8 mouse cellular contexts compared by ENCODE assay signal in genomic region chr7:83668724-83669123, GRCm38 (mm10). TPM values are rescaled to one million over a fixed set of nuclear protein-coding genes. Genes with fewer than 3 reads are reported as not detected.
DNase-seq lines count a peak whose midpoint lies in the region; ATAC-seq and TF ChIP-seq lines count a peak whose summit lies in the region.

No protein-coding gene starts in this region.

- H3K9ac ChIP-seq in liver, adult 2 months (ENCODE audit: low read depth, low read length): no peak overlapping the region
- no peak overlapping the region for H3K9ac ChIP-seq in liver, embryonic 11.5 days (ENCODE audit: low read depth, low read length)
- no peak overlapping the region for H3K9ac ChIP-seq in embryonic facial prominence, embryonic 11.5 days (replicated peaks; ENCODE audit: low read length)
- no peak overlapping the region for H3K9ac ChIP-seq in hindbrain, postnatal 0 days (replicated peaks; ENCODE audit: low read length)
- H3K9ac ChIP-seq in limb, embryonic 14.5 days (ENCODE audit: low read depth, low read length, severe bottlenecking): no peak overlapping the region
- H3K9ac ChIP-seq in neural tube, embryonic 15.5 days (replicated peaks): no peak overlapping the region

- no peak overlapping the region for H3K27ac ChIP-seq in liver, adult 2 months (replicated peaks; ENCODE audit: insufficient read depth, low read depth, low read length)
- H3K27ac ChIP-seq in liver, embryonic 11.5 days (ENCODE audit: low read depth, low read length): no peak overlapping the region
- no peak overlapping the region for H3K27ac ChIP-seq in embryonic facial prominence, embryonic 11.5 days (replicated peaks; ENCODE audit: low read depth, low read length)
- H3K27ac ChIP-seq in hindbrain, postnatal 0 days: no peak overlapping the region
- H3K27ac ChIP-seq in limb, embryonic 14.5 days (replicated peaks; ENCODE audit: low read depth, low read length): no peak overlapping the region
- H3K27ac ChIP-seq in neural tube, embryonic 15.5 days (replicated peaks): no peak overlapping the region

- ATAC-seq in liver, embryonic 11.5 days (replicated peaks; ENCODE audit: low FRiP score): no peak
- no peak; the same call in 1 of the 2 replicates for ATAC-seq in embryonic facial prominence, embryonic 11.5 days (replicated peaks; ENCODE audit: insufficient number of reproducible peaks, low FRiP score, low TSS enrichment, low read depth)
- peak; percentile 86 for ATAC-seq in hindbrain, postnatal 0 days
- 0 out of 2 replicates have a peak, but pooled peaks have one; percentile 41 for ATAC-seq in limb, embryonic 14.5 days (ENCODE audit: low FRiP score, low read depth)
- ATAC-seq in neural tube, embryonic 15.5 days (ENCODE audit: low FRiP score): peak; percentile 73; the same call in 1 of the 2 replicates
- ATAC-seq in erythroblast, adult 5-6 weeks (replicated peaks; ENCODE audit: low FRiP score, poor library complexity, severe bottlenecking): no peak

- no peaks in the 10 kb centered on the region for H3K4me1 ChIP-seq in liver, adult 2 months (ENCODE audit: control insufficient read depth, insufficient read depth, low read length)
- H3K4me1 ChIP-seq in liver, embryonic 11.5 days (replicated peaks; ENCODE audit: control insufficient read depth, insufficient read depth, low read length): no peaks in the 10 kb centered on the region
- no peaks in the 10 kb centered on the region for H3K4me1 ChIP-seq in embryonic facial prominence, embryonic 11.5 days (ENCODE audit: control insufficient read depth, insufficient read depth, low read length)
- no peaks in the 10 kb centered on the region for H3K4me1 ChIP-seq in hindbrain, postnatal 0 days (ENCODE audit: insufficient read depth, low read length)
- no peaks in the 10 kb centered on the region for H3K4me1 ChIP-seq in limb, embryonic 14.5 days (ENCODE audit: control insufficient read depth, insufficient read depth, low read length)
- no peaks in the 10 kb centered on the region for H3K4me1 ChIP-seq in neural tube, embryonic 15.5 days

- no peak for TF ChIP-seq POLR2A in liver, adult 2 months (IDR thresholded peaks at IDR 0.05; ENCODE audit: extremely low read depth, insufficient read depth, low read length)
- TF ChIP-seq POLR2A in limb, embryonic 14.5 days (IDR thresholded peaks at IDR 0.05; ENCODE audit: borderline replicate concordance, extremely low read depth, insufficient read depth, insufficient read length): no peak

- H3K4me3 ChIP-seq in liver, adult 2 months (ENCODE audit: insufficient read depth, low read depth, low read length): no peak overlapping the region
- no peak overlapping the region for H3K4me3 ChIP-seq in liver, embryonic 11.5 days (ENCODE audit: low read depth, low read length)
- no peak overlapping the region for H3K4me3 ChIP-seq in embryonic facial prominence, embryonic 11.5 days (ENCODE audit: low read depth, low read length)
- no peak overlapping the region for H3K4me3 ChIP-seq in hindbrain, postnatal 0 days (ENCODE audit: low read length)
- no peak overlapping the region for H3K4me3 ChIP-seq in limb, embryonic 14.5 days (replicated peaks; ENCODE audit: low read length)
- H3K4me3 ChIP-seq in neural tube, embryonic 15.5 days (replicated peaks): no peak overlapping the region

- no peaks in the 10 kb centered on the region for H3K36me3 ChIP-seq in liver, adult 2 months (ENCODE audit: control insufficient read depth, insufficient read depth, low read length)
- no peaks in the 10 kb centered on the region for H3K36me3 ChIP-seq in liver, embryonic 11.5 days (ENCODE audit: control insufficient read depth, insufficient read depth, low read length)
- no peaks in the 10 kb centered on the region for H3K36me3 ChIP-seq in embryonic facial prominence, embryonic 11.5 days (replicated peaks; ENCODE audit: control insufficient read depth, insufficient read depth, low read depth, low read length)
- H3K36me3 ChIP-seq in hindbrain, postnatal 0 days (ENCODE audit: insufficient read depth, low read length): no peaks in the 10 kb centered on the region
- H3K36me3 ChIP-seq in limb, embryonic 14.5 days (ENCODE audit: control insufficient read depth, insufficient read depth, low read length): no peaks in the 10 kb centered on the region
- no peaks in the 10 kb centered on the region for H3K36me3 ChIP-seq in neural tube, embryonic 15.5 days

- WGBS in liver, adult 2 months: 21% methylated on average over 1 of the region's 1 CpGs
- 15% methylated on average over 1 of the region's 1 CpGs for WGBS in liver, embryonic 11.5 days
- 14% methylated on average over 1 of the region's 1 CpGs for WGBS in embryonic facial prominence, embryonic 11.5 days
- 11% methylated on average over 1 of the region's 1 CpGs for WGBS in hindbrain, postnatal 0 days
- WGBS in limb, embryonic 14.5 days: 17% methylated on average over 1 of the region's 1 CpGs
- 11% methylated on average over 1 of the region's 1 CpGs for WGBS in neural tube, embryonic 15.5 days

- H3K4me2 ChIP-seq in liver, embryonic 11.5 days: no peak overlapping the region
- no peak overlapping the region for H3K4me2 ChIP-seq in embryonic facial prominence, embryonic 11.5 days (ENCODE audit: low read depth, low read length)
- H3K4me2 ChIP-seq in hindbrain, postnatal 0 days (ENCODE audit: low read depth, low read length): no peak overlapping the region
- H3K4me2 ChIP-seq in limb, embryonic 14.5 days (replicated peaks; ENCODE audit: low read depth, low read length, severe bottlenecking): no peak overlapping the region
- no peak overlapping the region for H3K4me2 ChIP-seq in neural tube, embryonic 15.5 days

- no peak for DNase-seq in liver, adult 2 months (ENCODE audit: extremely low read depth, low read depth, low spot score)
- DNase-seq in liver, embryonic 11.5 days (ENCODE audit: low spot score): no peak
- peak; percentile 50 for DNase-seq in adrenal gland, postnatal 25 days
- peak; percentile 81 for DNase-seq in embryonic facial prominence, embryonic 11.5 days (ENCODE audit: low spot score)
- DNase-seq in hindbrain, postnatal 0 days (ENCODE audit: low spot score): peak; percentile 84
- DNase-seq in limb, embryonic 14.5 days (ENCODE audit: low spot score): peak; percentile 77

- H3K9me3 ChIP-seq in liver, embryonic 11.5 days (ENCODE audit: control insufficient read depth, low read length): no peaks in the 10 kb centered on the region
- H3K9me3 ChIP-seq in embryonic facial prominence, embryonic 11.5 days (replicated peaks; ENCODE audit: control insufficient read depth, low read length): no peaks in the 10 kb centered on the region
- H3K9me3 ChIP-seq in hindbrain, postnatal 0 days (ENCODE audit: low read length): no peaks in the 10 kb centered on the region
- H3K9me3 ChIP-seq in limb, embryonic 14.5 days (ENCODE audit: control insufficient read depth, low read length): no peaks in the 10 kb centered on the region
- H3K9me3 ChIP-seq in neural tube, embryonic 15.5 days (replicated peaks): no peaks in the 10 kb centered on the region

- H3K27me3 ChIP-seq in liver, adult 2 months (ENCODE audit: control insufficient read depth, insufficient read depth, low read length): no peaks in the 10 kb centered on the region
- H3K27me3 ChIP-seq in liver, embryonic 11.5 days (replicated peaks; ENCODE audit: control insufficient read depth, insufficient read depth, low read length): no peaks in the 10 kb centered on the region
- no peaks in the 10 kb centered on the region for H3K27me3 ChIP-seq in embryonic facial prominence, embryonic 11.5 days (ENCODE audit: control insufficient read depth, insufficient read depth, low read length)
- no peaks in the 10 kb centered on the region for H3K27me3 ChIP-seq in hindbrain, postnatal 0 days (ENCODE audit: insufficient read depth, low read length)
- H3K27me3 ChIP-seq in limb, embryonic 14.5 days (ENCODE audit: control insufficient read depth, insufficient read depth, low read length): no peaks in the 10 kb centered on the region
- H3K27me3 ChIP-seq in neural tube, embryonic 15.5 days (replicated peaks): no peaks in the 10 kb centered on the region

- no peaks in the 10 kb centered on the region for H3K79me2 ChIP-seq in liver, adult 2 months (ENCODE audit: control insufficient read depth, insufficient read depth, low read length)

- peak; percentile 80 for TF ChIP-seq CTCF in liver, adult 2 months (IDR thresholded peaks at IDR 0.05; ENCODE audit: low read depth, low read length)
- TF ChIP-seq CTCF in hindbrain, postnatal 0 days (IDR thresholded peaks at IDR 0.05; ENCODE audit: low read depth): peak; percentile 93

RNA-seq across cellular contexts. Expression of gene Stard5, which starts 37.0 kb away (rescaled TPM):
- total RNA-seq in liver, adult 2 months (2014; rRNA removed): 127 and 130 TPM in 2 replicates
- 66.9 and 71.2 TPM in 2 replicates for polyA plus RNA-seq in liver, adult 2 months (2012; rRNA removed)
- 9.2 and 10.8 TPM in 2 replicates for polyA plus RNA-seq in liver, embryonic 11.5 days (2014; fragmentation: Nextera tagmentation; extraction: Ambion mirVana)
- 38.3 and 41.9 TPM in 2 replicates for total RNA-seq in adrenal gland, postnatal 25 days (2021)
- 19.2 and 19.5 TPM in 2 replicates for polyA plus RNA-seq in embryonic facial prominence, embryonic 11.5 days (2014; fragmentation: Nextera tagmentation; extraction: Ambion mirVana)
- 6.1 and 7.5 TPM in 2 replicates for total RNA-seq in hindbrain, postnatal 0 days (2014; rRNA removed)
- 6.6 and 7.8 TPM in 2 replicates for polyA plus RNA-seq in hindbrain, postnatal 0 days (2015; fragmentation: Nextera tagmentation; extraction: Ambion mirVana)
- polyA plus RNA-seq in limb, embryonic 14.5 days (2012; rRNA removed): 18.5 and 20.0 TPM in 2 replicates
- polyA plus RNA-seq in limb, embryonic 14.5 days (2014; fragmentation: Nextera tagmentation; extraction: Ambion mirVana): 21.6 and 23.7 TPM in 2 replicates
- 5.8 and 18.3 TPM in 2 replicates for polyA plus RNA-seq in neural tube, embryonic 15.5 days (2015; fragmentation: Nextera tagmentation; extraction: Ambion mirVana)
- 1.3 and 2.9 TPM in 2 replicates for total RNA-seq in erythroblast, adult 5-6 weeks (2015; ENCODE audit: low replicate concordance)
- total RNA-seq in erythroblast, adult 5-6 weeks (2017; ENCODE audit: low replicate concordance): 3.5 and 4.6 TPM in 2 replicates

Comparison
In these comparisons a context has a peak if more than half of its experiments do, and no peak if none do; other contexts are left out.
1. DNase-seq: peak in adrenal gland, postnatal 25 days (single experiment), embryonic facial prominence, embryonic 11.5 days (single experiment), hindbrain, postnatal 0 days (single experiment) and limb, embryonic 14.5 days (single experiment); none in liver, adult 2 months (single experiment) and liver, embryonic 11.5 days (single experiment).
2. ATAC-seq: peak in hindbrain, postnatal 0 days (single experiment), limb, embryonic 14.5 days (single experiment) and neural tube, embryonic 15.5 days (single experiment); none in liver, embryonic 11.5 days (single experiment), embryonic facial prominence, embryonic 11.5 days (single experiment) and erythroblast, adult 5-6 weeks (single experiment).